Mouse (Mus musculus): ENCODE measurements around the gene Hoxa3. TPM values are rescaled to one million over a fixed set of nuclear protein-coding genes. Genes with fewer than 3 reads are reported as not detected.
A peak's percentile ranks its signal among the peaks of the same experiment; 100 is the strongest.

The Hoxa3 gene
- polyA plus RNA-seq, 1 experiment from 2014 or later, result 2.2 TPM

GRCm38 (mm10) chr6:52163366-52164031 lies 49.6 kb downstream of the Hoxa3 start:
- peak overlapping the region; percentile 29; the same call in 1 of the 2 replicates for H3K27ac ChIP-seq (ENCODE audit: low read depth, low read length)
- H3K4me1 ChIP-seq (ENCODE audit: control insufficient read depth, insufficient read depth, low read length), result peaks cover 5% of the 10 kb centered on the region; the same call in 1 of the 2 replicates
- peak overlapping the region; percentile 32 for H3K4me3 ChIP-seq (ENCODE audit: low read depth, low read length)
- H3K9ac ChIP-seq (ENCODE audit: low read depth, low read length), result peak overlapping the region; percentile 58
- peak overlapping the region; percentile 43 for H3K4me2 ChIP-seq
- H3K9me3 ChIP-seq (replicated peaks; ENCODE audit: control insufficient read depth, low read length), result no peaks in the 10 kb centered on the region
- no peak for ATAC-seq (replicated peaks; ENCODE audit: insufficient number of reproducible peaks, low FRiP score, low TSS enrichment)
- WGBS (ENCODE audit: insufficient replicate concordance), result 6% methylated on average over 17 of the region's 17 CpGs
- peaks cover 94% of the 10 kb centered on the region for H3K27me3 ChIP-seq (ENCODE audit: control insufficient read depth, insufficient read depth, low read length)
- no peaks in the 10 kb centered on the region for H3K36me3 ChIP-seq (ENCODE audit: control insufficient read depth, insufficient read depth, low read length)

GRCm38 (mm10) chr6:52162611-52163365 lies 50.3 kb downstream of the Hoxa3 start:
- no peak for ATAC-seq (replicated peaks; ENCODE audit: insufficient number of reproducible peaks, low FRiP score, low TSS enrichment)
- H3K36me3 ChIP-seq (ENCODE audit: control insufficient read depth, insufficient read depth, low read length), result no peaks in the 10 kb centered on the region
- H3K4me3 ChIP-seq (ENCODE audit: low read depth, low read length), result peak overlapping the region; percentile 32
- peaks cover 5% of the 10 kb centered on the region; the same call in 1 of the 2 replicates for H3K4me1 ChIP-seq (ENCODE audit: control insufficient read depth, insufficient read depth, low read length)
- peak overlapping the region; percentile 43 for H3K4me2 ChIP-seq
- no peaks in the 10 kb centered on the region for H3K9me3 ChIP-seq (replicated peaks; ENCODE audit: control insufficient read depth, low read length)
- peak overlapping the region; percentile 29; the same call in 1 of the 2 replicates for H3K27ac ChIP-seq (ENCODE audit: low read depth, low read length)
- 10% methylated on average over 14 of the region's 14 CpGs for WGBS (ENCODE audit: insufficient replicate concordance)
- H3K27me3 ChIP-seq (ENCODE audit: control insufficient read depth, insufficient read depth, low read length), result peaks cover 94% of the 10 kb centered on the region
- H3K9ac ChIP-seq (ENCODE audit: low read depth, low read length), result peak overlapping the region; percentile 58

DNA sequence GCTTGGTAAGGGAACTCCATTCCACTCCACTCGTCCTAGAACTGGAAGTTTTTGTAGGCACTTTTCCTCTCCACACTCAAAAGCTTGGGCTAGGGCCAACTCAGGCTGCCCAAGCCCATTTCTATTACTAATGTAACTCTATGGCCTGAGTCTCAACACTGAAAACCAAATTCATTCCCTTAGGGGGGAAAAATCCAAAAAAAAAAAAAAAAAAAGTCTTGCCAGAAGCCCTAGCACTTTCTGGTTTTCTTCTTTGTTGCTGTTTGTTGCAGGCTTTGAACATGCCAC lies 51.1 kb downstream of the Hoxa3 start:
- peaks cover 95% of the 10 kb centered on the region for H3K27me3 ChIP-seq (ENCODE audit: control insufficient read depth, insufficient read depth, low read length)
- peaks cover 5% of the 10 kb centered on the region; the same call in 1 of the 2 replicates for H3K4me1 ChIP-seq (ENCODE audit: control insufficient read depth, insufficient read depth, low read length)
- no peak overlapping the region for H3K4me3 ChIP-seq (ENCODE audit: low read depth, low read length)
- no peaks in the 10 kb centered on the region for H3K36me3 ChIP-seq (ENCODE audit: control insufficient read depth, insufficient read depth, low read length)
- H3K27ac ChIP-seq (ENCODE audit: low read depth, low read length), result no peak overlapping the region
- 31% methylated on average over 1 of the region's 1 CpGs for WGBS (ENCODE audit: insufficient replicate concordance)
- no peak for ATAC-seq (replicated peaks; ENCODE audit: insufficient number of reproducible peaks, low FRiP score, low TSS enrichment)
- no peak overlapping the region for H3K9ac ChIP-seq (ENCODE audit: low read depth, low read length)
- no peak overlapping the region; the same call in 1 of the 2 replicates for H3K4me2 ChIP-seq
- H3K9me3 ChIP-seq (replicated peaks; ENCODE audit: control insufficient read depth, low read length), result no peaks in the 10 kb centered on the region

GRCm38 (mm10) chr6:52161336-52162092 lies 51.6 kb downstream of the Hoxa3 start:
- WGBS (ENCODE audit: insufficient replicate concordance), result 18% methylated on average over 8 of the region's 8 CpGs
- Histone ChIP-seq H3K9me3 (replicated peaks; ENCODE audit: control insufficient read depth, low read length) (no peaks in the 10 kb centered on the region), H3K36me3 (ENCODE audit: control insufficient read depth, insufficient read depth, low read length) (no peaks in the 10 kb centered on the region), H3K27me3 (ENCODE audit: control insufficient read depth, insufficient read depth, low read length) (peaks cover 95% of the 10 kb centered on the region), H3K4me3 (ENCODE audit: low read depth, low read length) (peak overlapping the region; percentile 31), H3K4me1 (ENCODE audit: control insufficient read depth, insufficient read depth, low read length) (peaks cover 5% of the 10 kb centered on the region; the same call in 1 of the 2 replicates), H3K27ac (ENCODE audit: low read depth, low read length) (peak overlapping the region; percentile 29; the same call in 1 of the 2 replicates), H3K9ac (ENCODE audit: low read depth, low read length) (no peak overlapping the region), H3K4me2 (peak overlapping the region; percentile 76)
- ATAC-seq (replicated peaks; ENCODE audit: insufficient number of reproducible peaks, low FRiP score, low TSS enrichment), result no peak

- peaks cover 5% of the 10 kb centered on the region; the same call in 1 of the 2 replicates for H3K4me1 ChIP-seq (ENCODE audit: control insufficient read depth, insufficient read depth, low read length)
- H3K9ac ChIP-seq (ENCODE audit: low read depth, low read length), result peak overlapping the region; percentile 57; the same call in 1 of the 2 replicates
- peak overlapping the region; percentile 29 for H3K27ac ChIP-seq (ENCODE audit: low read depth, low read length)
- H3K36me3 ChIP-seq (ENCODE audit: control insufficient read depth, insufficient read depth, low read length), result no peaks in the 10 kb centered on the region
- no peaks in the 10 kb centered on the region for H3K9me3 ChIP-seq (replicated peaks; ENCODE audit: control insufficient read depth, low read length)
- H3K4me3 ChIP-seq (ENCODE audit: low read depth, low read length), result peak overlapping the region; percentile 31
- 6% methylated on average over 30 of the region's 30 CpGs for WGBS (ENCODE audit: insufficient replicate concordance)
- H3K27me3 ChIP-seq (ENCODE audit: control insufficient read depth, insufficient read depth, low read length), result peaks cover 94% of the 10 kb centered on the region
- H3K4me2 ChIP-seq, result peak overlapping the region; percentile 76
- ATAC-seq (replicated peaks; ENCODE audit: insufficient number of reproducible peaks, low FRiP score, low TSS enrichment), result no peak
Observed at GRCm38 (mm10) chr6:52160511-52161335, 52.4 kb downstream of the Hoxa3 start.

GRCm38 (mm10) chr6:52159979-52160378 lies 53.2 kb downstream of the Hoxa3 start:
- Histone ChIP-seq H3K27ac (ENCODE audit: low read depth, low read length) (0 out of 2 replicates have a peak overlapping the region, but pooled peaks have one; percentile 2), H3K9ac (ENCODE audit: low read depth, low read length) (peak overlapping the region; percentile 57; the same call in 1 of the 2 replicates), H3K9me3 (replicated peaks; ENCODE audit: control insufficient read depth, low read length) (no peaks in the 10 kb centered on the region), H3K4me1 (ENCODE audit: control insufficient read depth, insufficient read depth, low read length) (peaks cover 5% of the 10 kb centered on the region; the same call in 1 of the 2 replicates), H3K36me3 (ENCODE audit: control insufficient read depth, insufficient read depth, low read length) (no peaks in the 10 kb centered on the region), H3K4me3 (ENCODE audit: low read depth, low read length) (peak overlapping the region; percentile 31), H3K27me3 (ENCODE audit: control insufficient read depth, insufficient read depth, low read length) (peaks cover 94% of the 10 kb centered on the region), H3K4me2 (peak overlapping the region; percentile 76)
- no peak for ATAC-seq (replicated peaks; ENCODE audit: insufficient number of reproducible peaks, low FRiP score, low TSS enrichment)
- 7% methylated on average over 8 of the region's 9 CpGs for WGBS (ENCODE audit: insufficient replicate concordance)

GRCm38 (mm10) chr6:52159164-52159761 lies 53.9 kb downstream of the Hoxa3 start:
- ATAC-seq (replicated peaks; ENCODE audit: insufficient number of reproducible peaks, low FRiP score, low TSS enrichment), result peak; percentile 28; the same call in 1 of the 2 replicates

More at GRCm38 (mm10) chr6:52159164-52159761, 53.9 kb downstream of the Hoxa3 start:
- peak overlapping the region; percentile 47 for H3K9ac ChIP-seq (ENCODE audit: low read depth, low read length)
- H3K4me3 ChIP-seq (ENCODE audit: low read depth, low read length), result peak overlapping the region; percentile 52
- H3K4me2 ChIP-seq, result peak overlapping the region; percentile 76
- peak overlapping the region; percentile 68; the same call in 1 of the 2 replicates for H3K27ac ChIP-seq (ENCODE audit: low read depth, low read length)
- 8% methylated on average over 12 of the region's 12 CpGs for WGBS (ENCODE audit: insufficient replicate concordance)
- no peaks in the 10 kb centered on the region for H3K36me3 ChIP-seq (ENCODE audit: control insufficient read depth, insufficient read depth, low read length)
- H3K9me3 ChIP-seq (replicated peaks; ENCODE audit: control insufficient read depth, low read length), result no peaks in the 10 kb centered on the region
- peaks cover 94% of the 10 kb centered on the region for H3K27me3 ChIP-seq (ENCODE audit: control insufficient read depth, insufficient read depth, low read length)
- peaks cover 5% of the 10 kb centered on the region; the same call in 1 of the 2 replicates for H3K4me1 ChIP-seq (ENCODE audit: control insufficient read depth, insufficient read depth, low read length)
